Mouse (Mus musculus) liver, adult 2 months (tissue): ENCODE results near the gene Mycl.

Experiments
- CTCF ChIP-seq: fragments of 200-500 bp; IDR thresholded peaks from 2 replicates; pipeline ENCODE4 v1.5.1; 2011; ENCODE audit warnings: low read depth, low read length, control low read depth
- POLR2A ChIP-seq: fragments of 200-500 bp; IDR thresholded peaks from 2 replicates; pipeline ENCODE4 v1.6.1; 2011; ENCODE audit warnings: low read length, control low read depth; ENCODE audit not compliant: insufficient read depth; ENCODE audit errors: extremely low read depth

DNA sequence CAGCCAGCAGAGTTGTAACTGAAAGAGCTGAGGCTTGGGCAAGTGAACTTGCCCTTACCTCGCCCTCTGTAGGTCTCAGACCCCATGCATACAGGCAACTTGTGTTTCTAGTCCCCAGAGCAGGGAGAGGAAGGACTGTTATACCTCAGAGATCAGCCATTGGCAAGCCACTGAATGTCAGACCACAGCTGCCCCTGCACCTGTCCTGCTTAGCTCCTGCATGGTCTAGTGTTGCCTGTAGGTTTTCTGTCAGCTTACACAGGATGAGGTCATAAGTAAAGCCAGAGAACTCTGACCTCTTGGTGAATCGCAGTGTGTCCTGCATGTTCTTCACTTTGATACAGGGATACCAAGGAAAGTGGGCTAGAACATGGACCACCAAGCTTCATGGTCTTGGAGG, 39.4 kb downstream of the Mycl start:
- TF ChIP-seq CTCF: no peak
- no peak for TF ChIP-seq POLR2A
